Mouse (Mus musculus): ENCODE results near the gene Osbpl6. TPM values are rescaled to one million over a fixed set of nuclear protein-coding genes. Genes with fewer than 3 reads are reported as not detected.
"Not testable (repeated sequence)": the region's sequence is repeated elsewhere in the genome, so short reads cannot be mapped to it uniquely, and the experiment has no call there.

Osbpl6 gene
- polyA plus RNA-seq, 1 experiment from 2014 or later: 16.5 TPM

- Histone ChIP-seq H3K36me3 (no peaks in the 10 kb centered on the region), H3K27me3 (no peaks in the 10 kb centered on the region), H3K4me2 (no peak overlapping the region), H3K9me3 (no peaks in the 10 kb centered on the region), H3K4me3 (replicated peaks) (no peak overlapping the region), H3K4me1 (replicated peaks) (no peaks in the 10 kb centered on the region), H3K9ac (replicated peaks) (no peak overlapping the region), H3K27ac (no peak overlapping the region)
- 75% methylated on average over 10 of the region's 10 CpGs for WGBS
- ATAC-seq (ENCODE audit: insufficient number of reproducible peaks, insufficient read depth, low FRiP score, low TSS enrichment, low read depth): no peak
Measured at GRCm38 (mm10) chr2:76610326-76611104, 204.2 kb downstream of the Osbpl6 start.

- H3K4me3 ChIP-seq (replicated peaks): no peak overlapping the region
- no peaks in the 10 kb centered on the region for H3K27me3 ChIP-seq
- WGBS: 86% methylated on average over 3 of the region's 3 CpGs
- H3K4me2 ChIP-seq: no peak overlapping the region
- no peak overlapping the region for H3K27ac ChIP-seq
- no peaks in the 10 kb centered on the region for H3K36me3 ChIP-seq
- no peak overlapping the region for H3K9ac ChIP-seq (replicated peaks)
- H3K9me3 ChIP-seq: no peaks in the 10 kb centered on the region
- ATAC-seq (ENCODE audit: insufficient number of reproducible peaks, insufficient read depth, low FRiP score, low TSS enrichment, low read depth): no peak
- H3K4me1 ChIP-seq (replicated peaks): no peaks in the 10 kb centered on the region
Measured at GRCm38 (mm10) chr2:76611996-76612395, 205.7 kb downstream of the Osbpl6 start.

GRCm38 (mm10) chr2:76618078-76618477 lies 211.8 kb downstream of the Osbpl6 start:
- 33% methylated on average over 1 of the region's 1 CpGs for WGBS

GRCm38 (mm10) chr2:76620188-76620587 lies 213.9 kb downstream of the Osbpl6 start:
- no peak for ATAC-seq (ENCODE audit: insufficient number of reproducible peaks, insufficient read depth, low FRiP score, low TSS enrichment, low read depth)
- H3K27me3 ChIP-seq: no peaks in the 10 kb centered on the region
- peaks cover 34% of the 10 kb centered on the region for H3K36me3 ChIP-seq
- H3K9me3 ChIP-seq: no peaks in the 10 kb centered on the region
- 87% methylated on average over 5 of the region's 5 CpGs for WGBS
- H3K4me1 ChIP-seq (replicated peaks): no peaks in the 10 kb centered on the region
- no peak overlapping the region for H3K4me2 ChIP-seq
- H3K9ac ChIP-seq (replicated peaks): no peak overlapping the region
- H3K4me3 ChIP-seq (replicated peaks): no peak overlapping the region
- no peak overlapping the region for H3K27ac ChIP-seq

More at GRCm38 (mm10) chr2:76618078-76618477, 211.8 kb downstream of the Osbpl6 start:
- peaks cover 14% of the 10 kb centered on the region; the same call in 1 of the 2 replicates for H3K36me3 ChIP-seq
- no peak overlapping the region for H3K4me3 ChIP-seq (replicated peaks)
- no peak overlapping the region for H3K27ac ChIP-seq
- H3K4me2 ChIP-seq: no peak overlapping the region
- H3K9me3 ChIP-seq: no peaks in the 10 kb centered on the region
- no peaks in the 10 kb centered on the region for H3K27me3 ChIP-seq
- ATAC-seq (ENCODE audit: insufficient number of reproducible peaks, insufficient read depth, low FRiP score, low TSS enrichment, low read depth): no peak
- no peak overlapping the region for H3K9ac ChIP-seq (replicated peaks)
- H3K4me1 ChIP-seq (replicated peaks): no peaks in the 10 kb centered on the region

- no peak for ATAC-seq (ENCODE audit: insufficient number of reproducible peaks, insufficient read depth, low FRiP score, low TSS enrichment, low read depth)
- Histone ChIP-seq H3K4me2 (no peak overlapping the region), H3K4me3 (replicated peaks) (no peak overlapping the region), H3K9ac (replicated peaks) (no peak overlapping the region), H3K27ac (no peak overlapping the region), H3K36me3 (peaks cover 49% of the 10 kb centered on the region), H3K4me1 (replicated peaks) (no peaks in the 10 kb centered on the region), H3K27me3 (no peaks in the 10 kb centered on the region), H3K9me3 (peaks cover 11% of the 10 kb centered on the region)
- WGBS: 68% methylated on average over 1 of the region's 1 CpGs
Measured at GRCm38 (mm10) chr2:76621724-76622123, 215.4 kb downstream of the Osbpl6 start.

- H3K4me2 ChIP-seq; H3K4me1 ChIP-seq (replicated peaks); H3K27me3 ChIP-seq; ATAC-seq (ENCODE audit: insufficient number of reproducible peaks, insufficient read depth, low FRiP score, low TSS enrichment, low read depth); H3K27ac ChIP-seq; H3K4me3 ChIP-seq (replicated peaks); H3K9ac ChIP-seq (replicated peaks): not testable (repeated sequence)
- peaks cover 55% of the 10 kb centered on the region for H3K36me3 ChIP-seq
- H3K9me3 ChIP-seq: peaks cover 17% of the 10 kb centered on the region
- 94% methylated on average over 2 of the region's 2 CpGs for WGBS
Measured at GRCm38 (mm10) chr2:76622316-76622715, 216.0 kb downstream of the Osbpl6 start.

GRCm38 (mm10) chr2:76630293-76630692 lies 224.0 kb downstream of the Osbpl6 start:
- Histone ChIP-seq H3K4me3 (replicated peaks) (no peak overlapping the region), H3K9me3 (peaks cover 18% of the 10 kb centered on the region), H3K36me3 (peaks cover 93% of the 10 kb centered on the region), H3K4me2 (no peak overlapping the region), H3K27ac (no peak overlapping the region), H3K9ac (replicated peaks) (no peak overlapping the region), H3K4me1 (replicated peaks) (no peaks in the 10 kb centered on the region), H3K27me3 (no peaks in the 10 kb centered on the region)
- WGBS: 95% methylated on average over 12 of the region's 12 CpGs
- no peak for ATAC-seq (ENCODE audit: insufficient number of reproducible peaks, insufficient read depth, low FRiP score, low TSS enrichment, low read depth)

GRCm38 (mm10) chr2:76631600-76631999 lies 225.3 kb downstream of the Osbpl6 start:
- WGBS: 93% methylated on average over 4 of the region's 4 CpGs

GRCm38 (mm10) chr2:76639637-76640036 lies 233.3 kb downstream of the Osbpl6 start:
- WGBS: 98% methylated on average over 2 of the region's 2 CpGs
- H3K36me3 ChIP-seq: peaks cover 93% of the 10 kb centered on the region
- H3K27me3 ChIP-seq: no peaks in the 10 kb centered on the region
- ATAC-seq (ENCODE audit: insufficient number of reproducible peaks, insufficient read depth, low FRiP score, low TSS enrichment, low read depth): no peak
- no peaks in the 10 kb centered on the region for H3K9me3 ChIP-seq
- no peak overlapping the region for H3K4me2 ChIP-seq
- no peak overlapping the region for H3K27ac ChIP-seq
- no peaks in the 10 kb centered on the region for H3K4me1 ChIP-seq (replicated peaks)
- H3K4me3 ChIP-seq (replicated peaks): no peak overlapping the region
- H3K9ac ChIP-seq (replicated peaks): no peak overlapping the region

More at GRCm38 (mm10) chr2:76631600-76631999, 225.3 kb downstream of the Osbpl6 start:
- Histone ChIP-seq H3K4me2 (no peak overlapping the region), H3K9me3 (peaks cover 8% of the 10 kb centered on the region), H3K4me1 (replicated peaks) (no peaks in the 10 kb centered on the region), H3K36me3 (peaks cover 93% of the 10 kb centered on the region), H3K27me3 (no peaks in the 10 kb centered on the region), H3K4me3 (replicated peaks) (no peak overlapping the region), H3K27ac (no peak overlapping the region), H3K9ac (replicated peaks) (no peak overlapping the region)
- ATAC-seq (ENCODE audit: insufficient number of reproducible peaks, insufficient read depth, low FRiP score, low TSS enrichment, low read depth): no peak

GRCm38 (mm10) chr2:76643801-76644200 lies 237.5 kb downstream of the Osbpl6 start:
- no peak for ATAC-seq (ENCODE audit: insufficient number of reproducible peaks, insufficient read depth, low FRiP score, low TSS enrichment, low read depth)

GRCm38 (mm10) chr2:76647441-76647869 lies 241.1 kb downstream of the Osbpl6 start:
- Histone ChIP-seq H3K27me3 (no peaks in the 10 kb centered on the region), H3K9ac (replicated peaks) (peak overlapping the region; percentile 85), H3K4me2 (peak overlapping the region; percentile 69), H3K27ac (peak overlapping the region; percentile 91), H3K4me1 (replicated peaks) (peaks cover 8% of the 10 kb centered on the region), H3K9me3 (no peaks in the 10 kb centered on the region), H3K4me3 (replicated peaks) (peak overlapping the region; percentile 81), H3K36me3 (peaks cover 20% of the 10 kb centered on the region)
- ATAC-seq (ENCODE audit: insufficient number of reproducible peaks, insufficient read depth, low FRiP score, low TSS enrichment, low read depth): peak; percentile 71
- WGBS: 1% methylated on average over 32 of the region's 32 CpGs

More at GRCm38 (mm10) chr2:76643801-76644200, 237.5 kb downstream of the Osbpl6 start:
- no peak overlapping the region for H3K4me3 ChIP-seq (replicated peaks)
- no peaks in the 10 kb centered on the region for H3K9me3 ChIP-seq
- H3K4me1 ChIP-seq (replicated peaks): peaks cover 8% of the 10 kb centered on the region
- H3K9ac ChIP-seq (replicated peaks): no peak overlapping the region
- no peak overlapping the region for H3K4me2 ChIP-seq
- H3K27ac ChIP-seq: no peak overlapping the region
- H3K36me3 ChIP-seq: peaks cover 56% of the 10 kb centered on the region
- H3K27me3 ChIP-seq: no peaks in the 10 kb centered on the region

Data from limb, embryonic 12.5 days (tissue).